Comparison of ENCODE assay signal across 8 mouse cellular contexts in genomic region chr15:99294813-99295374, GRCm38 (mm10). TPM values are rescaled to one million over a fixed set of nuclear protein-coding genes. Genes with fewer than 3 reads are reported as not detected.
A peak's percentile ranks its signal among the peaks of the same experiment; 100 is the strongest.
DNase-seq lines count a peak whose midpoint lies in the region; ATAC-seq and TF ChIP-seq lines count a peak whose summit lies in the region.

Gene Prpf40b (plus strand): TSS chr15:99295087.

- TF ChIP-seq CTCF in lung, postnatal 0 days (IDR thresholded peaks at IDR 0.05) = peak; percentile 62

- peak within 1 kb of the TSS; percentile 66 for H3K4me2 ChIP-seq in lung, postnatal 0 days (replicated peaks; ENCODE audit: low read depth, low read length)

- WGBS in hindbrain, embryonic 10.5 days = 1% methylated on average over 64 of the region's 64 CpGs
- under 1% methylated on average over 34 of the region's 64 CpGs for WGBS in lung, postnatal 0 days

- ATAC-seq in frontal cortex, adult (ENCODE audit: low TSS enrichment) = peak; percentile 96
- ATAC-seq in lung, postnatal 0 days = peak; percentile 97

- H3K9me3 ChIP-seq in hindbrain, embryonic 10.5 days = no peaks in the 10 kb centered on the region
- no peaks in the 10 kb centered on the region for H3K9me3 ChIP-seq in lung, postnatal 0 days (ENCODE audit: low read length)

- H3K4me3 ChIP-seq in hindbrain, embryonic 10.5 days = peak within 1 kb of the TSS; percentile 76
- H3K4me3 ChIP-seq in lung, postnatal 0 days (ENCODE audit: low read depth, low read length) = peak within 1 kb of the TSS; percentile 60

- H3K9ac ChIP-seq in lung, postnatal 0 days (replicated peaks; ENCODE audit: low read depth) = peak within 1 kb of the TSS; percentile 41

- H3K27me3 ChIP-seq in hindbrain, embryonic 10.5 days (ENCODE audit: insufficient read depth, poor library complexity, severe bottlenecking) = no peaks in the 10 kb centered on the region
- H3K27me3 ChIP-seq in lung, postnatal 0 days (replicated peaks; ENCODE audit: insufficient read depth, low read length) = no peaks in the 10 kb centered on the region

- peaks cover 31% of the 10 kb centered on the region for H3K4me1 ChIP-seq in hindbrain, embryonic 10.5 days (replicated peaks)
- H3K4me1 ChIP-seq in lung, postnatal 0 days (ENCODE audit: insufficient read depth, low read depth, low read length) = no peaks in the 10 kb centered on the region

- DNase-seq in MEL-GATA-1-ER (ENCODE audit: extremely low read depth, low read depth) = peak; percentile 65
- peak; percentile 91 for DNase-seq in cerebellum, adult 8-10 months
- peak; percentile 94 for DNase-seq in hindbrain, embryonic 10.5 days (ENCODE audit: low spot score)
- DNase-seq in layer of hippocampus, adult 9-11 months = peak; percentile 97
- peak; percentile 92 for DNase-seq in lung, postnatal 0 days (ENCODE audit: low spot score)
- peak; percentile 94 for DNase-seq in ovary, postnatal 14 days (ENCODE audit: low spot score)
- peak; percentile 90 for DNase-seq in thymus, postnatal 14 days

- H3K36me3 ChIP-seq in hindbrain, embryonic 10.5 days = no peaks in the 10 kb centered on the region
- no peaks in the 10 kb centered on the region for H3K36me3 ChIP-seq in lung, postnatal 0 days (ENCODE audit: insufficient read depth, low read length)

- peak within 1 kb of the TSS; percentile 93 for H3K27ac ChIP-seq in hindbrain, embryonic 10.5 days
- peak within 1 kb of the TSS; percentile 84 for H3K27ac ChIP-seq in lung, postnatal 0 days (ENCODE audit: low read length)

- no peak for TF ChIP-seq EP300 in lung, postnatal 0 days (IDR thresholded peaks at IDR 0.05)

RNA-seq across cellular contexts. Expression of gene Prpf40b, which starts in this region (rescaled TPM):
- polyA plus RNA-seq in hindbrain, embryonic 10.5 days (2016; fragmentation: Nextera tagmentation; extraction: Ambion mirVana) = 61.1 and 63.3 TPM in 2 replicates
- polyA plus RNA-seq in lung, postnatal 0 days (2015; fragmentation: Nextera tagmentation; extraction: Ambion mirVana) = 37.1 and 39.9 TPM in 2 replicates

Comparison
In these comparisons a context has a peak if more than half of its experiments do, and no peak if none do; other contexts are left out.
1. Peak in every context shown above with its lines: DNase-seq, ATAC-seq, H3K4me3 ChIP-seq and H3K27ac ChIP-seq.